Mouse (Mus musculus): ENCODE measurements at regions not wholly inside any gene's neighbourhood (a gene's known extent, or its start where the extent isn't known, plus 50 kb on each side); places are given as distances from the start of the nearest gene placed in this dataset.

DNA sequence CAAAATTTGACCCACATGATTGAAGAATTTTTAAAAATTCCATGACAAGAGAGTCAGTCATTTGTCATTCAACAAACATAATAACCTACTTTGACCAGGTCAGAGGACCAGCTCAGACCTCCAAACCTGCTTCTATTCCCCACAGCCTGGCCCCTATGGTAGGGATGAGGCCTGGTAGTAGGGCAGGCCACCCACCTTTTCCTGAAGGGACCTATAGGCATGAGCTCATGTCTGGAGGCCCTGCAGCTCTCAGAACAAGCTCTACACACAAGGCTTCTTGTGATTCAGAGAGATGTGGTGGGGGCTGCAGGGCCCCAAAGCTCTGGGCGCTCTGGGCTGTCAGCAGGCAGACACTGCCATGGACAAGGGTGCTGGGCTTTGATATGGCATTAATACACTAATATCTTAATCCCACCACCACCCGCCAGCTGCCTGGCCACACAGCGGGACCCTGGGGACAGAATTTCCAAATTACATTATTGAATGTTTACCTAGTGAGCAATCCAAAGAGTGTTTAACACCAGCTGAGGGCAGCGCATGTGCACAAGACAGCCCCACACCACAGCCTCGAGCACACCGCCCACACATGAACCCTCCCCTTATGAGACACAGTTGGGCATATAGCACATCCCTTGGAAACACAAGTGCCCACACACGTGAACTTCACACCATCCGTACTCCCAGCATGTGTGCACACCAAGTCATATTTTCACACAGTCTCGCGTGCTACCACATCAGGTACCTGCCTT is 88.1 kb upstream of the Gm12830 start:
- intact Hi-C loops (cut with DNase I): no loop called here
- Histone ChIP-seq H3K4me3 (no peak overlapping the region), H3K27ac (no peak overlapping the region)
- no peak for DNase-seq
- no peak for TF ChIP-seq CTCF (IDR thresholded peaks at IDR 0.05)

GRCm38 (mm10) chr4:114738903-114739667 is 82.4 kb upstream of the Gm12830 start:
- Histone ChIP-seq H3K27ac (no peak overlapping the region), H3K4me3 (no peak overlapping the region)
- TF ChIP-seq CTCF (IDR thresholded peaks at IDR 0.05): no peak
- DNase-seq: no peak
- intact Hi-C loops (cut with DNase I): no loop called here

- intact Hi-C loops (cut with DNase I): no loop called here
- H3K4me3 ChIP-seq: no peak overlapping the region
- no peak for DNase-seq
- H3K27ac ChIP-seq: no peak overlapping the region
- TF ChIP-seq CTCF (IDR thresholded peaks at IDR 0.05): no peak
Measured at GRCm38 (mm10) chr4:114748131-114748530, 73.4 kb upstream of the Gm12830 start.

- no peak for DNase-seq
- no peak overlapping the region for H3K27ac ChIP-seq
- intact Hi-C loops (cut with DNase I): no loop called here
- H3K4me3 ChIP-seq: no peak overlapping the region
- no peak for TF ChIP-seq CTCF (IDR thresholded peaks at IDR 0.05)
Measured at GRCm38 (mm10) chr4:114759837-114760236, 61.7 kb upstream of the Gm12830 start.

GRCm38 (mm10) chr4:114766643-114767393 is 54.7 kb upstream of the Gm12830 start:
- no peak overlapping the region for H3K4me3 ChIP-seq
- no peak for TF ChIP-seq CTCF (IDR thresholded peaks at IDR 0.05)
- intact Hi-C loops (cut with DNase I): no loop called here
- no peak overlapping the region for H3K27ac ChIP-seq
- no peak for DNase-seq

Measured in gastrocnemius, adult 2 months (tissue).